Mouse (Mus musculus): ENCODE measurements at regions not wholly inside any gene's neighbourhood (a gene's known extent, or its start where the extent isn't known, plus 50 kb on each side); places are given as distances from the start of the nearest gene placed in this dataset.

GRCm38 (mm10) chr2:128450045-128450444 lies 141.0 kb upstream of the Spdye4c start:
- no peak for TF ChIP-seq CTCF (IDR thresholded peaks at IDR 0.05; ENCODE audit: control insufficient read depth, insufficient read depth, insufficient read length)
- TF ChIP-seq USF1 (IDR thresholded peaks at IDR 0.05; ENCODE audit: low read depth), result no peak
- TF ChIP-seq MYOG (IDR thresholded peaks at IDR 0.05; ENCODE audit: control insufficient read depth, extremely low read depth, insufficient read length), result no peak
- no peak for TF ChIP-seq MYOD1 (IDR thresholded peaks at IDR 0.05; ENCODE audit: control insufficient read depth, insufficient read length, low read depth)
- no peak for TF ChIP-seq MAX (IDR thresholded peaks at IDR 0.05)
- no peak for TF ChIP-seq CEBPB (IDR thresholded peaks at IDR 0.05; ENCODE audit: low read depth)
- no peak for TF ChIP-seq FOSL1 (IDR thresholded peaks at IDR 0.05; ENCODE audit: insufficient read depth, low read length, poor library complexity, severe bottlenecking)

Measured in C2C12 (cell line).